In genomic region chr6:89953556-89953955, GRCm38 (mm10) we compare ENCODE assay signal across 28 mouse cellular contexts. TPM values are rescaled to one million over a fixed set of nuclear protein-coding genes. Genes with fewer than 3 reads are reported as not detected.
DNase-seq lines count a peak whose midpoint lies in the region; ATAC-seq lines count a peak whose summit lies in the region.
"Had no signal": no experiment of that assay in that cellular context is flagged by ENCODE, and none has a peak within 500 bp of the region (broad histone marks: within the 10 kb centered on the region; RNA-seq: fewer than 3 reads in every experiment).

No protein-coding gene starts in this region.

- no peaks in the 10 kb centered on the region for H3K4me1 ChIP-seq in kidney, embryonic 16.5 days (ENCODE audit: insufficient read depth, low read length)
- H3K4me1 ChIP-seq: embryonic facial prominence, embryonic 13.5 days; embryonic facial prominence, embryonic 15.5 days; forebrain, embryonic 10.5 days; forebrain, embryonic 12.5 days had no signal

- H3K27me3 ChIP-seq in kidney, embryonic 16.5 days (ENCODE audit: insufficient read depth, low read length), result no peaks in the 10 kb centered on the region
- H3K27me3 ChIP-seq: embryonic facial prominence, embryonic 13.5 days; embryonic facial prominence, embryonic 15.5 days; forebrain, embryonic 12.5 days had no signal

- H3K4me2 ChIP-seq in kidney, embryonic 16.5 days (replicated peaks; ENCODE audit: low read depth, low read length), result no peak overlapping the region
- H3K4me2 ChIP-seq: embryonic facial prominence, embryonic 13.5 days; embryonic facial prominence, embryonic 15.5 days; forebrain, embryonic 12.5 days had no signal

- DNase-seq in 3134 (ENCODE audit: extremely low read depth, insufficient read length, low spot score), result peak; percentile 3
- peak; percentile 88 for DNase-seq in 3T3-L1 (ENCODE audit: low read depth, low spot score)
- peak; percentile 68 for DNase-seq in NIH3T3 (ENCODE audit: low read depth)
- no peak for DNase-seq in gastrocnemius, postnatal 14 days
- DNase-seq in right cerebral cortex, postnatal 14 days, result no peak
- DNase-seq: adrenal gland, adult 8-10 months; adrenal gland, postnatal 14 days; adrenal gland, postnatal 36 days; cerebellum, adult 11-12 months; cerebellum, adult 2 months; cerebellum, adult 9-10 months; cerebellum, postnatal 10 days; cerebellum, postnatal 25 days had no signal

- no peak for ATAC-seq in kidney, embryonic 16.5 days (ENCODE audit: low FRiP score, low TSS enrichment)
- ATAC-seq: forebrain, embryonic 14.5 days; forebrain, embryonic 16.5 days had no signal

- H3K4me3 ChIP-seq in kidney, embryonic 16.5 days (ENCODE audit: low read length), result no peak overlapping the region
- H3K4me3 ChIP-seq: embryonic facial prominence, embryonic 13.5 days; embryonic facial prominence, embryonic 15.5 days; erythroblast, embryonic 14.5 days; forebrain, embryonic 10.5 days; forebrain, embryonic 12.5 days had no signal

- intact Hi-C loops in gastrocnemius, postnatal 14 days (cut with DNase I; ENCODE audit: low total_unique reads), result loop anchor here (5.0 kb wide), 1 partner anchor 189 kb away; no protein-coding TSS in a partner anchor

- no peaks in the 10 kb centered on the region for H3K36me3 ChIP-seq in kidney, embryonic 16.5 days (ENCODE audit: insufficient read depth, low read length)
- H3K36me3 ChIP-seq: embryonic facial prominence, embryonic 13.5 days; embryonic facial prominence, embryonic 15.5 days; forebrain, embryonic 10.5 days; forebrain, embryonic 12.5 days had no signal

- WGBS in kidney, embryonic 16.5 days, result 65% methylated on average over 2 of the region's 2 CpGs

- H3K9me3 ChIP-seq in kidney, embryonic 16.5 days (ENCODE audit: low read length), result no peaks in the 10 kb centered on the region
- H3K9me3 ChIP-seq: embryonic facial prominence, embryonic 15.5 days had no signal

- H3K27ac ChIP-seq in kidney, embryonic 16.5 days (ENCODE audit: low read length), result no peak overlapping the region
- H3K27ac ChIP-seq: embryonic facial prominence, embryonic 13.5 days; embryonic facial prominence, embryonic 15.5 days; forebrain, embryonic 10.5 days; forebrain, embryonic 12.5 days had no signal

- H3K9ac ChIP-seq in kidney, embryonic 16.5 days (replicated peaks; ENCODE audit: low read length), result no peak overlapping the region
- H3K9ac ChIP-seq: embryonic facial prominence, embryonic 13.5 days; embryonic facial prominence, embryonic 15.5 days; forebrain, embryonic 12.5 days had no signal

RNA-seq across cellular contexts. Expression of gene Vmn1r45, which starts 13.2 kb away (rescaled TPM):
- polyA plus RNA-seq in kidney, embryonic 16.5 days (2015; fragmentation: Nextera tagmentation; extraction: Ambion mirVana), result not detected in 2 replicates
- total RNA-seq in gastrocnemius, postnatal 14 days (2021), result not detected
- total RNA-seq: adrenal gland, adult 18-20 months; adrenal gland, adult 8-10 months; adrenal gland, postnatal 14 days; adrenal gland, postnatal 36 days; ES-E14; MEL had no signal
- polyA plus RNA-seq: C2C12; cerebellum, adult 2 months; cortical plate, adult 2 months; embryonic facial prominence, embryonic 11.5 days; embryonic facial prominence, embryonic 13.5 days; embryonic facial prominence, embryonic 15.5 days; erythroblast, embryonic 14.5 days; forebrain, embryonic 10.5 days; forebrain, embryonic 12.5 days; forebrain, embryonic 14.5 days; forebrain, embryonic 16.5 days; frontal cortex, adult 2 months had no signal

RNA-seq across cellular contexts. Expression of gene Vmn1r46, which starts 15.6 kb away (rescaled TPM):
- not detected in 2 replicates for polyA plus RNA-seq in kidney, embryonic 16.5 days (2015; fragmentation: Nextera tagmentation; extraction: Ambion mirVana)
- not detected for total RNA-seq in gastrocnemius, postnatal 14 days (2021)
- total RNA-seq: adrenal gland, adult 18-20 months; adrenal gland, adult 8-10 months; adrenal gland, postnatal 14 days; adrenal gland, postnatal 36 days; ES-E14; MEL had no signal
- polyA plus RNA-seq: C2C12; cerebellum, adult 2 months; cortical plate, adult 2 months; embryonic facial prominence, embryonic 11.5 days; embryonic facial prominence, embryonic 13.5 days; embryonic facial prominence, embryonic 15.5 days; erythroblast, embryonic 14.5 days; forebrain, embryonic 10.5 days; forebrain, embryonic 12.5 days; forebrain, embryonic 14.5 days; forebrain, embryonic 16.5 days; frontal cortex, adult 2 months had no signal

Comparison
In these comparisons a context has a peak if more than half of its experiments do, and no peak if none do; other contexts are left out.
1. DNase-seq: peak in 3134 (single experiment), 3T3-L1 (single experiment) and NIH3T3 (single experiment); none in gastrocnemius, postnatal 14 days (single experiment) and right cerebral cortex, postnatal 14 days (single experiment).